Mouse (Mus musculus) CH12F3 (cell line): ENCODE results near the gene Carns1.

ENCODE experiments used
- in situ Hi-C: fragments of 300-500 bp; cut with MboI; formaldehyde crosslinking; loops from 2 replicates; pipeline ENCODE4 v1.14.3; 2020; ENCODE audit warnings: low sequenced_read_pairs

Gene Carns1

DNA sequence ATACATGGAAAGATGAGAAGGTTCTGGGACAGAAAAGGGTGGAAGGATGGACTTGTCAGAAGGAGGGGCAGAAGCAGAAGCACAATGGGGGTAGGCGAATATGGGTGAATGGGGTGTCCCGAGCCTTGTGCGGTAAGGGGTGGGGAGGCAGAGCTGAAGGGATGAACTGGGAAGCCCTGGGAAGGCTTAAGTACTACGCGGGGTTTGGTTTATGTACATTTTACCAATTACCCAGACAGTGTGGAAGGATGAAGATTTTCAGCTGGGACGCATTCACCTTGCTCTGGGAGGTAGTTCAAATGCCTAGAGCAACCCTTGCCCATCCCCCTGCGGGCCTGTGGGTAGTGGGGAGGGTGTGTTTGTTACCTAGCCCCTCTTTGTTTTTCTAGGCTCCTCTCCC, 26.9 kb upstream of the Carns1 start:
- in situ Hi-C loops = no loop called here

DNA sequence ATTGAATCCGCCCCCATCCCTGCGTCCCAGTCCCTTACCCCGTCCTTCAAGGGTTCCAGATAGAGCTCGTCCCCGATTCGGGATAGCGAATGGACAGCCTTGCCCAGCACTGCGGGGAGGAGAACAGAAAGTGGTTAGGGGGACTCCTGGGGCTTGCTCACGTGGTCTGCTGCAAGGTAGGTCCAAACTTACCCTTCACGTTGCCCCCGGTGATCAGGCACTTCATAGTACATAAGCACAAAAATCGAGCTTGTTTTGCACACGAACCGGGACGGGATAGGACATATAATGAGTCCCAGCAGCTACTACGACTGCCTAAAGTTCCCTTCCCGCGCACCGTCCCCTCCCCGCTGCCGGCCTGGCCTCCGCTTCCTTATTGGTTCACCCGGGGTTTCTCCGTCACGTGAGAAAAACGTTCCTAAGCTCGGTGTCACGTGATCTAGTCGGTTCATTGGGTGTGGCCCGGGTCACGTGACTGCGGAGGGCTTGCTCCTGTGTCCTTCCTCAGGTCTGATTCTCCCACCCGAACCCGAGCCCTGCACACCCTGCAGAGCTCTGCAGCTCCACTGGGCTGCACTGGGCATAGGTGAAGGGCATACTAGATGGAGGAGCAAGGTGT, 26.1 kb upstream of the Carns1 start, which contains the start of gene Rad9a:
TSS of gene Rad9a (minus strand) at position 372 of the 619 bp plus-strand sequence.
- in situ Hi-C loops = no loop called here

DNA sequence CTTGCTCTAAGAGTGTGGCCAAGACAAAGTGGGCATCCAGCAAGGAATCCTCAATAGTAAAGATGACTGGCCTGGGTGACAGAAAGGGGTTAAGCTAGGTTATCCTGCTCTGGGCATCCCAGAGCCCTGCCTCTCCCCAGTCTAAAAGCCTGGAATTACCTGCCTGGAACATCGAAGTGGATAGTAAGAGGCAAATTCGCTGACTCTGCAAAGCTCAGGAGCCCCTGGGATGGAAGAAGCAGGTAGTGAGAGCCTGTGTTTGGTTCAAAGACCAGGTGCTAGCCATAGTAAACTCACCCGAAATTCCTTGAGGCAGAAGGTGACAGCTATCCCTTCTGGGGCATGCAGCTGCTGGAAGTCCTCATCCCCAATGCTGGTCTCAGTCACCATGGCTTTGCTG, 21.9 kb upstream of the Carns1 start:
- in situ Hi-C loops = no loop called here

DNA sequence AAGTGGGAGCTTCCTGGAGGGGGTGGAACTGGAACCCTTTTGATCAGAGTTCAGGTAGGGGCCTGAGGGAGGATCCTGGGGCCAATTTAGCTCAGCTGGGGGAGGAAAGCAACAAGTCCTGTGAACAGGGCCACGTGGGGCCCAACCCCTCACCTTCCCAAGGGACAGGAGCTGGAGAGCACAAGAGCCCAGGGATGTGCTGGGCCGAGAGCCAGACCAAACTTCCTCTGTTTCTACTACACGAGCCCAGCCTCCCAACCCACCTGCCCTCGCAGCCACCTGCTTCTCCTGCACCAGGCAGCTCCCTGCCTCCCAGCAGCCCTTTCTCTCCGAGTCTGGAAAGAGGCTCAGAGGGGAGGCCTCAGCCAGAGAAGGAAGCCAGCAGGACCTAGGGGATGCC, 21.3 kb upstream of the Carns1 start:
- in situ Hi-C loops = no loop called here

DNA sequence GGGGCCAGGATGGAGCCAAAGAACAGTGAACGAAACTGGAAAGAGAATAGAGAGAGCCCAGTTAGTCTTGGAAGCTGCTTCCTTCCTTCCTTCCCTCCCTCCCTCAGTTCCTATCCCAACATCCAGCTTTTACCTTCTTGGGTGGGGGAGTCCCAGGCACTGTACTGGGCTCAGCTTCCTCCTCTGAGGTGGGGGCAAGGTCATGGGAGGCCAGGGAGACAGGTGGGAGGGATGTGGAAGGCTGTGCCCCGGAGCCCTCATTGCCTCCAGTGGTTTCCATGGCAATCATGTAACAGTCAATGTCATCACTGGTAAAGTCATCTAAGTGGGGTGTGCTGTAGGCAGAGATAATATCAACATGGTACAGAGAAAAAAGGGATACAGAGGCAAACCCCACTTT, 20.8 kb upstream of the Carns1 start:
- in situ Hi-C loops = no loop called here

DNA sequence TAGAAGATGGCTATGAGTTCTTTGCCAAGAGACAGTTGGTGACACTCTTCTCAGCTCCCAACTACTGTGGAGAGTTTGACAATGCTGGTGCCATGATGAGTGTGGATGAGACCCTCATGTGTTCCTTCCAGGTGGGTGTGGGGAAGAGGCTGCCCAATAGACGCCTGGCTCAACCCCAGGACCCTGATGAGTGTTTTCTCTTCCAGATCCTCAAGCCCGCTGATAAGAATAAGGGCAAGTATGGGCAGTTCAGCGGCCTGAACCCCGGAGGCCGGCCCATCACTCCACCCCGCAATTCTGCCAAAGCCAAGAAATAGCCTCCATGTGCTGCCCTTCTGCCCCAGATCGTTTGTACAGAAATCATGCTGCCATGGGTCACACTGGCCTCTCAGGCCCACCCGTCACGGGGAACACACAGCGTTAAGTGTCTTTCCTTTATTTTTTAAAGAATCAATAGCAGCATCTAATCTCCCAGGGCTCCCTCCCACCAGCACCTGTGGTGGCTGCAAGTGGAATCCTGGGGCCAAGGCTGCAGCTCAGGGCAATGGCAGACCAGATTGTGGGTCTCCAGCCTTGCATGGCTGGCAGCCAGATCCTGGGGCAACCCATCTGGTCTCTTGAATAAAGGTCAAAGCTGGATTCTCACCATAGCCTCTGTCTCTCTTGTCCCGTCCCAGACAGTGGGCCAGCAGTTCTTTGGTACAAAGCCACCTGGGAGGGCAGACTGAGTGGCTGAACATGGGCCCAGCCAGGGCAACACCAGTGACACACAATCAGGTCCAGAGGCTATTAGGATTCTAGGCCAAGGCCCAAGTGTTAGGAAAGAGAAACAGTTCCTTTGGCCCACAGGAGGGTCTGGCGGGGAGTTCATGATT, 19.7 kb upstream of the Carns1 start:
- in situ Hi-C loops = no loop called here

DNA sequence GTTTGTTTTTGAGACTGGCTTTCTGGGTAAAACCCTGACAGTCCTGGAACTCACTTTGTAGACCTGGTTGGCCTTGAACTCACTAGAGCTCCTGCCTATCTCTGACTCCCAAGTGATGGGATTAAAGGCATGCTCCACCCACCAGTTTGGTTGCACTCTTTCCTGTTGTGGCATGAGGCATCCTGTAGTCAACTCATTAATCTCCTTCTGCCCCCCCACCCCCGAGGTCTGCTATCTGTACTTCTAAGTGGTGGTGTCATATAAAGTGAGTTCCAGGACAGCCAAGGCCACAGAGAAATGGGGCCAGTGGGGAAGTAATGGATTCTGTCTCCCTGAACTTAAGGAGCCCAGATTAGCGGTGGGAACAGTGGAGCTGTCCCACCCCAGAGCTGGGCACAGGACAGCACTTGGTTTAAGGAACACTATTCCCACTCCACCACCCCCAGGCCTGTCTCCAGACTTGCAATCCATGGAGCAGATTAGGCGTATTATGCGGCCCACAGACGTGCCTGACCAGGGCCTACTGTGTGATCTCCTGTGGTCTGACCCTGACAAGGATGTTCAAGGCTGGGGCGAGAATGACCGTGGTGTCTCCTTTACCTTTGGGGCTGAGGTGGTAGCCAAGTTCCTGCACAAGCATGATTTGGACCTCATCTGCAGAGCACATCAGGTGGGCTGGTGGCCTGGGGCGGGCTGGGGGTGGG, 18.9 kb upstream of the Carns1 start:
- in situ Hi-C loops = no loop called here

DNA sequence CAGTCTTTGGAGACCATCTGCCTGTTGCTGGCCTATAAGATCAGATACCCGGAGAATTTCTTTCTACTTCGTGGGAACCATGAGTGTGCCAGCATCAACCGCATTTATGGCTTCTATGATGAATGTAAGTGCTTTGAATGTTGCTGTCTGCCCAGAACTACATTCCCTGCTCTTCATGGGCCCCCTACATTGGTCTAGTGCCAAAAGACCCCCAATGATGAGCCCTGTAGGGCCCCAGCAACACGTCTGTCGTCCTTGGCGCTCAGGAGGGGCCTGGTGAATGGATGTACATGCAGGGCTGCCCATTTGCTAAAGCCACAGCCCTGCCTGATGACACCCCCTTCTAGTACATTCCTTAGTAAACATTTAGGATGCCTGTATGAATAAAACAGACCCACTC, 17.9 kb upstream of the Carns1 start:
- in situ Hi-C loops = no loop called here

DNA sequence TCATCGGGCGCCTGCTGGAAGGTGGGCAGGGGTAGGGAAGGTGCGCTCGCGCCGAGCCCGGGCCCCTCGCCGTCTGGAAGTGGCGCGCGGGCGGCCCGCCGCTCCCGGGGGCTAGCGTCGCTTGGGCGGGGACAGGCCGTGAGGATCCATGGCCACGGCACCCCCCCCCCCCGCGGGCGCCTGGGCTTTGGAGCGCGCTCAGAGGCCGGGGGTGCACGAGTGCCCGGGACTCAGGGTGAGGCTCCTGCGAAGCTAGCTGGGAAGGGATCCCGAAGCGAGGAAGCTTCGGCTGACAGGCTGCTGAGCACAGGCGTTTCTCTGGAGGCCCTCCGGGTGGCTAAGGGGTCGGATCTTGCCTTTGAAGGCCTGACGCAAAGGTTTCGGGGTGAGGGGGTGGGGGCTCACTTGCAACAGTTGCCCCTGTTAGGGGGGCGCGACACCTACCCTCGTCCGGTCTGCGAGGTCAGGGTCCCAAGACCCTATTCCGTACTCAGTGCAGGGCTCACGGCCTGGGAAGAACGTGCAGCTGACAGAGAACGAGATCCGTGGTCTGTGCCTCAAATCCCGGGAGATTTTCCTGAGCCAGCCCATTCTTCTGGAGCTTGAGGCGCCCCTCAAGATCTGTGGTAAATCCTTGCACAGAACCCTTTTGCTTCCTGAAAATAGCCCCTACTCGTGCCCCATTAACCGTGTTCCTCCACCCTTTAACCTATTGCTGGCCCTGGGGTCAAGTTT, 17.1 kb upstream of the Carns1 start:
- in situ Hi-C loops = no loop called here

DNA sequence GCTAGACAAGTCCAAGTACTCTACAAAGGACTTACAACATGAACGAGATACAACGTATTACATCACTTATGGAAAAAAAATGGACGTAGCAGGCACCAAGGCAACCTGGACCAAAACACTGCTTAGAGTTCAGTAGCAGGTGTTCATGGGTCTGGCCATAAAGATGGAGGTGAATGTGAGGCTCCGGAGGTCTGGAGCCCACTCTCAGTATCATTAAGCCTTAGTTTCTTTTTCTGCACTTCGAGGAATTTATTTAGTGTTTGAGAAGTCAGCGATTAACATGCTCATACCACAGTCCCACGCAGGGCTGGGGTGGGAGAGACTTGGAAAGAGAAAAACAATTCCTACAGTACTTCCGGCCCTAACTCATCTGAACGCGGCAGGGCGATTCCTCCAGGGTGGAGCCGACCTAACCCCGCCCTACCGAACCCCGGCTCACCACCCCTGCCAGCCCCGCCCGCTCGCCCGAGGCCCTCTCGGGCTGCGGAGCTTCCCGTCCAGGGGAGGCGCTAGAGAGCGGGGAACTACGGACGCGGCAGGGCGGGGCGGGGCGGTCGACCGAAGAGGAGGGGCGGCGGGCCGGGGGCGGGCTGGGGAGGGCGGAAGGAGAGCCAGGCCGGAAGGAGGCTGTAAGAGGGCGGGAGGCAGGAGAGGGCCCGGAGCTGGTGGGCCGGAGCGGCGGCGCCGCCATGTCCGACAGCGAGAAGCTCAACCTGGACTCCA, 16.4 kb upstream of the Carns1 start, which contains the start of gene Ppp1ca:
TSS of gene Ppp1ca (plus strand) at position 538 of the 723 bp plus-strand sequence.
- in situ Hi-C loops = no loop called here

DNA sequence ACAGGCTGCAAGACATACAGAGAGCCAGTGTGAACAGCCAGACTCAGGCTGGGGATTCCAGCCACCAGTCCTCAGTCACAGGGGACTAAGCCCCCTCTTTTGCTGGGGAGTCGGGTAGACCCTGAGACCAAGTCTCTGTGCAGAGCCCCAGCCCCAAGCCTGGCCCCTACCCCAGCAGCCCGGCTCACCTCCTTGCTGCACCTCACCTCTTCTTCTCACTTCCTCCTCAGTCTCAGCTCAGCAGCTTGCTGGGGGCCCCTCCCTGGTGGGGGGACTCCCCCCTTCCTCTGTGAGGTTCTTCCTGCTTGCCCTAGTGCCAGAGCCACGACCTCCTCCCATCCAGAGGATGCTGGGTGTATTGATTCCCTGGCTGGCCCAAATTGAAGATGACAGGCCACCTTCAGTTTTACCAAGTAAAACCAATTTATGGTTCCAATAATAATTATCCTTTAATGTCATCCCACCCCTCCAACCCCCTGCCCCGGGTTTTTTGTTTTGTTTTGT, 15.6 kb upstream of the Carns1 start, which contains the start of gene Tbc1d10c:
TSS of gene Tbc1d10c (minus strand) at position 454 of the 504 bp plus-strand sequence.
- in situ Hi-C loops = no loop called here

DNA sequence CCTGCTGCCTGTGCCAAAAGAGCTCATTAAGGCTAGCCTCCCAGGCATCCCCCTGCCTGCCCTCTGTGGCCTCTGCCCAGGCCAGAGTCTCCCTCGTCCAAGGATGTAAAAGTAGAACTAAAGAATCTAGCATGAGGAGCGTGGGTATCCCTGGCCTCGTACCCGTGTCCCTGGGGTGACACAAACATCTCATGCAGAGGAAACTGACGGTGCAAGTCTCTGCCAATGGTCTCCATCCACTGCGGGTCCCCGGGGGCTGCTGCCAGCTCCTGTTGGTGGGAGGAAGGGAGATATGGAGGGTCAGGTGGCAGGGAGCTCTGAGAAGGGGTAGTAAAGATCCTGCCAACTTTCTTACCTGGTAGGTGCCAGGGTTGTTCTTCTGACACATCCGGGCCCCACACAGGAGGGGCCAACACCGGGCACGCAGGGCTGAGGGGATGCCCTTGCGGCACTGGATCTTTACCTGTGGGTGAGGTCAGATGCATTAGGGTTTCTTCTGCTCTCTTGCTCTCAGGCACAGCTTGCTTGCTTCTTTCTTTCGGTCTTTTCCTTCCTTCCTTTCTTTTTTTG, 13.9 kb upstream of the Carns1 start:
- in situ Hi-C loops = no loop called here

DNA sequence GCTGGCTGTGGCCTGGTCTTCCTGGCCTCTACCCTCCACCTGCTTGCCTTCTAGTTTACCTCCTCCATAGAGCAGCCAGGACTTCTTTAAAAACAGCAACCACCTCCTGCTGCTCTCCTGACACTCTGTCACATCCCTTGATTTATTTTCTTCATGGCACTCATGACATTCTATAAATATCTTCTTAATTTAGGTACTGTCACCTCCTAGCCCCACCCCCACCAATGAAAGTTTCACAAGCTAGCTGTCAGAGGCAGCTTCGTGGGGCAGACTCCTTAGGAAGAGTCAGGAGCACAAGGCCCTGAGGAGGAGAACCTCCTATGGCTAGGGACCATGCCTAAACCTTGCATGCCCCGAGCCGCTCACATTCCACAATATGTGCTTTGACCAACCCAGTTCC, 12.0 kb upstream of the Carns1 start:
- in situ Hi-C loops = no loop called here

DNA sequence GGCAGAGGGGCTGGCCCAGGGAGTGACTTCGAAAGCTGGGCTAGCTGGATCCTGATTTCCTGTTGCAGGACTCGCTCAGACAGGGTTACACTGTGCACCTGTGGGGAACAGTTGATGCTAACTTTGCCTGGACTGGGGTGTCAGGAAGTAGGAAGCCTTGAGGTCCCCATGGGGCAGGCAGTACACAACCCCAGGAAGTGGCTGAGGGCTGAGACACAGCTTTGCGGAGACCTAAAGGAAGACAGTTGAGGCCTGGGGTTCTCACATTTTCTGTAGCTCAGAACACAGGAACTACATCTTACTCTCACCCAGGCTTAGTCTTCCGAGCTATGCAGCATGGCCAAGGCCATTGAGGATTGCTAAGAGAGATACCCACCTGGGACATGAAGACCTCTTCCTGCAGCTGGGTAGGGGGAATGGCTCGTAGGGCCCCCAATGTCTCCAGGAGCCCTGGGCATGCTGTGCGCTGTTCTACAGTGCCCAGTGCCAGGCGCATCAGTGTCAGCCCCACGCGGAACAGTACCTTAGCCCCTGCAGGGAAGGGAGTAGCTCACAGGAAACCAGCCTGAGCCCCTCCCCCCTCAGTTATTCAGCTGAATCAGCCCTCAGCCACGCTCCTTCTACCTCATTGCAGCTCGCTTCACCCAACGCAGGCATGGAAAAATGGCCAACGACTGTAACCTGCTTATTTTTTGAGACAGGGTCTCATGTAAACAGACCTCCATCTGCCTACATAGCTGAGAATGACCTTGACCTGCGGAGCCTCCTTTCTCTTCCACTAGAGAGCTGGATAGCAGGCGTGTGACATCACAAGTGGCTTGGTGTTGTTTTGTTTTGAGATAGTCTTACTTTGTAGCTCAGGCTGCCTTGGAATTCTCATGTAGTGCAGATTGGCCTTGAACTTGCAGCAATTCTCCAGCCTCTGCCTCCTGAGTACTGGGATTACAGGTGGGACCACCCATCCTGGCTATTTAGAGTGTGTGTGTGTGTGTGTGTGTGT, 10.0 kb upstream of the Carns1 start:
- in situ Hi-C loops = no loop called here

DNA sequence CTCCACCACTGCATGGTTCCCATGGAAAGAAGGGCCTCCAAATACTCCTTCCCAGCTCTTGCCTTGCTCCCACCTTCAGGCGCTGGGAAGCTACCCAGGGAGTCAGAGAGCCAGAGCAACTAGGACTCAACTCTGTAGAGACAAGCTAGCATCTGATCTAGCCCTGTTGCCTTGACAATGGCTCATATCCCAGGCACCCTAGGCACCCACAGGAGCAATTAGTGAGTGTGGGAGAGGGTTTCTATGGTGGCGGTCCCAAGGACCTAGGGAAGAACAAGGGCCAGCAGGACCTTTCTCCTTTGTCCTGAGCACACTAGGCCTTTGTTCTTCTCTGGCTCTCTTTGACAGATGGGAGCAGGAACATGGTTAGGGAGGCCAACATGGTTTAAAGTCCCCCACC, 8.4 kb upstream of the Carns1 start:
- in situ Hi-C loops = no loop called here

DNA sequence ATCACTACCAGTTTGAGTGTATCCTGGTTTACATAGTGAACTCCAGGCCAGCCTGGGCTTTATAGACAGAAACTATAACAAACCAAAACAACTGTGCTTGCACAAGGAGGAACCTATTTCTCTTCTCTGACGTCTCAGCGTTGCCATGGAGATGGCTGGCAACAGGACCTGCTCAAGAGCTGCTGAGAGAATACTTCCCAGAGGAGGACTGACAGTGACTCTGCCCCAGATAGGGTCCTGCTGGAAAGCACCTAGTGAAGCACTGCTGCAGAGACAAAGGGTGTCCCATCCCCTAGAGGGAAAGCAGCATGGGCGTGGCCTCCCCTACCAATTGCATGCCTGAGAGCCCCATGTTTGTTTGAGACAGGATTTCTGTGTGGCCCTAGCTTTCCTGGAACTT, 6.6 kb upstream of the Carns1 start:
- in situ Hi-C loops = no loop called here

DNA sequence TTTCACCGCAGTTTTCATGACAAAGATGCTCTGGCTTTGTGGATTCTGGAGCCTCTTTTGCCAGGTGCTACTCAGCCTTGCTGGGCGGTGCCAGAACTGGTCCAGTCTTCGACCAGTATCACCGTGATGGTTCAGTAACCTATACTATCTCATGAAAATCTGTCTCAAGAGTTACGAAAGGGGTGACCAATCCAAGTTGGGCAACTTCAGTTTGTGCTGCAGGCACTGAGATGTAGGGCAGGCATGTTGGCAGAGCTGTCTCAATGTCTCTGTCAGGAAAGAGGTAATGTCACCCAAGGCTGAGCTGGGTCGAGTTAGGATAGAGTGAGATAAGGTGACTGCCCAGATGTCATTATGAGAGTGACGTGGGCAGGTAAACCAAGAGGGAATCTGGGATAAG, 5.1 kb upstream of the Carns1 start:
- in situ Hi-C loops = no loop called here

DNA sequence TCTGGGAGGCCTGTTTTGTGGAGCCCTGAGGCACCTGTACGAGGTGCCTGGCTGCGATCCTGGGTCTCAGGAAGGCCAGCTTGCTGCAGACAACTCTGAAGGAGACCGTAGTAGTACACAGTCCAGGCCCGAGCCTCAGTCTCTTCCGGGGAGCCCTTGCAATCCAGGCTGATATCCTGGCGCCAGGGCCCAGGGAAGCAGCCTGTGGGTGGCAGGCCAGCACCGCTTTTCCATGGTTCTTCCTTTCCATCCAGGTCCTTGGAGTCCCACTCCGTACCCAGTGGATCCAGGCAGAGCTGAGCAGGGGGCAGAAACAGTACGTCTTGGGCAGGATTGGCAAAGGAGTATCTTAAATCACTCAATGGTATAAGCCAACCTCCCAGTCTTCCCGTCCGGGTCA, 2.4 kb downstream of the Carns1 start:
- in situ Hi-C loops = no loop called here
